Mouse (Mus musculus): ENCODE results near the gene Pld2. TPM values are rescaled to one million over a fixed set of nuclear protein-coding genes. Genes with fewer than 3 reads are reported as not detected.

Gene Pld2
- total and polyA plus RNA-seq, 3 experiments, result 0.15 to 0.39 TPM; not detected in 1

- no peak for TF ChIP-seq BHLHE40 (IDR thresholded peaks at IDR 0.05; ENCODE audit: borderline replicate concordance, low read depth, low read length)
- TF ChIP-seq TAL1 (IDR thresholded peaks at IDR 0.05; ENCODE audit: low read length), result no peak
- TF ChIP-seq CHD2 (IDR thresholded peaks at IDR 0.05; ENCODE audit: low read length), result peak; percentile 42; the same call in 1 of the 2 replicates
- TF ChIP-seq UBTF (IDR thresholded peaks at IDR 0.05; ENCODE audit: borderline replicate concordance, insufficient read depth, low read depth, low read length), result no peak
- peak; percentile 91 for TF ChIP-seq MAZ (IDR thresholded peaks at IDR 0.05; ENCODE audit: low read depth, low read length)
- TF ChIP-seq TCF12 (IDR thresholded peaks at IDR 0.05; ENCODE audit: low read depth, low read length), result peak; percentile 76
- peak; percentile 94 for TF ChIP-seq SIN3A (IDR thresholded peaks at IDR 0.05; ENCODE audit: low read length)
- TF ChIP-seq ZC3H11A (IDR thresholded peaks at IDR 0.05; ENCODE audit: low read depth, low read length), result no peak
- TF ChIP-seq ZMIZ1 (IDR thresholded peaks at IDR 0.05; ENCODE audit: low read depth, low read length), result peak; percentile 95
- no peak for TF ChIP-seq RAD21 (IDR thresholded peaks at IDR 0.05; ENCODE audit: low read depth, low read length)
- TF ChIP-seq POLR2AphosphoS5 (IDR thresholded peaks at IDR 0.05; ENCODE audit: borderline replicate concordance, low read depth, low read length), result no peak
- TF ChIP-seq MAX (IDR thresholded peaks at IDR 0.05; ENCODE audit: low read length), result peak; percentile 44; the same call in 1 of the 2 replicates
These were observed 14.6 kb upstream of the Pld2 start, which contains the start of gene Psmb6 (continued) for GRCm38 (mm10) chr11:70525184-70525678.

GRCm38 (mm10) chr11:70525726-70526125 is 14.1 kb upstream of the Pld2 start:
- Histone ChIP-seq H3K36me3 (ENCODE audit: control insufficient read depth in 1 of 2, insufficient read depth in 2 of 2, low read length in 2 of 2) (peaks cover 3 to 5% of the 10 kb centered on the region in 2 experiments; a peak in 3 of 4 replicates), H3K27me3 (ENCODE audit: control insufficient read depth in 1 of 2, insufficient read depth in 2 of 2, low read length in 2 of 2) (no peaks in the 10 kb centered on the region), H3K9ac (ENCODE audit: control insufficient read depth, low read depth, low read length, poor library complexity, severe bottlenecking) (peak overlapping the region; percentile 91), H3K27ac (ENCODE audit: control insufficient read depth, low read depth, low read length) (peak overlapping the region; percentile 59; the same call in 1 of the 2 replicates), H3K79me2 (ENCODE audit: control insufficient read depth, insufficient read depth, low read length, poor library complexity) (peaks cover 13% of the 10 kb centered on the region), H3K4me3 (ENCODE audit: control insufficient read depth in 1 of 2, insufficient read depth in 1 of 2, low read depth in 2 of 2, low read length in 2 of 2) (peak overlapping the region; percentile 87 to 89), H3K9me3 (replicated peaks; ENCODE audit: insufficient read depth, low read length) (no peaks in the 10 kb centered on the region), H3K4me1 (ENCODE audit: control insufficient read depth in 1 of 2, insufficient read depth in 2 of 2, low read length in 2 of 2) (peaks cover 0 to 7% of the 10 kb centered on the region in 2 experiments; a peak in 1 of 4 replicates)
- TF ChIP-seq ZNF384 (IDR thresholded peaks at IDR 0.05; ENCODE audit: low read depth, low read length) (no peak), SIN3A (IDR thresholded peaks at IDR 0.05; ENCODE audit: low read length) (no peak), ZC3H11A (IDR thresholded peaks at IDR 0.05; ENCODE audit: low read depth, low read length) (no peak), MAX (IDR thresholded peaks at IDR 0.05; ENCODE audit: low read length) (no peak), EP300 (IDR thresholded peaks at IDR 0.05; ENCODE audit: low read depth in 1 of 2, low read length in 2 of 2) (no peak), USF2 (IDR thresholded peaks at IDR 0.05; ENCODE audit: borderline replicate concordance in 1 of 2, insufficient read depth in 1 of 2, low read depth in 1 of 2, low read length in 2 of 2) (no peak), MXI1 (IDR thresholded peaks at IDR 0.05; ENCODE audit: low read depth, low read length) (no peak; the same call in 1 of the 2 replicates), TCF12 (IDR thresholded peaks at IDR 0.05; ENCODE audit: low read depth, low read length) (no peak), ELF1 (IDR thresholded peaks at IDR 0.05; ENCODE audit: low read depth, low read length) (no peak), MAZ (IDR thresholded peaks at IDR 0.05; ENCODE audit: low read depth, low read length) (no peak)
- peak; percentile 60 for DNase-seq (ENCODE audit: low read depth, low spot score)

All from MEL (cell line).